Mouse (Mus musculus): ENCODE results near the gene Nrg4.

Nrg4 gene

GRCm38 (mm10) chr9:55325564-55326514, 805 bp downstream of the Nrg4 start:
- ChIA-PET POLR2A (interaction anchor here in 3 of 4 experiments (0.6 to 1.7 kb wide), 12 partner anchors 11 to 1138 kb away, joined by 3 to 6 read pairs (median 3); partner anchors contain the start of gene Ube2q2 (in 1 of the 3)), CTCF (interaction anchor here in 1 of 4 experiments (0.6 kb wide), 2 partner anchors 56 to 153 kb away, joined by 3 to 9 read pairs; no protein-coding TSS in a partner anchor)

- ChIA-PET POLR2A (interaction anchor here in 3 of 4 experiments (0.6 to 1.7 kb wide), 4 partner anchors 24 to 278 kb away, joined by 3 to 4 read pairs (median 3); partner anchors contain the start of gene Ube2q2 (in 2 of the 3)), CTCF (interaction anchor here in 3 of 4 experiments (0.5 to 1.2 kb wide), 7 partner anchors 8 to 615 kb away, joined by 3 to 4 read pairs (median 3); no protein-coding TSS in a partner anchor)
Measured at GRCm38 (mm10) chr9:55325061-55325460, 1.6 kb downstream of the Nrg4 start.

DNA sequence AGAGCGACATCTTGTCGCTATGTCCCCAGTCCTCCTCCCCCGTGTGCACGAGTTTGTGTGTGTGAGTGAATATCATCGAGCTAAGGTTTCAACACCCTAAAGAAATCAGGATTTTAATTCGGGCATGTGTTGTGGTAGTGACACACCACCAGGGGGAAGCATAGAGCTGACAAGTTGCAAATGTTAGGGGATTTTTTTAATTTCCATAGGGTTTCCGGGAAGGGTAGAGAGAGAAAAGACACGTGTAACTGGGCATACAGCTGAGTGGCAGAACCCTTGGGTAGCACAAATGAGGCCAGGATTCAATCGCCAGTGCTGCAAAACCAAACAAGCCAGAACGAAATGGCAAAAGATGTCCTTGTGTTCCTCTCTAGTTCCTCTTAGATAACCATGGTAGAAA, 2.1 kb downstream of the Nrg4 start:
- CTCF ChIA-PET, result interaction anchor here in 3 of 4 experiments (0.5 to 1.2 kb wide), 8 partner anchors 8 to 616 kb away, joined by 3 to 4 read pairs (median 3); no protein-coding TSS in a partner anchor
- POLR2A ChIA-PET, result interaction anchor here in 3 of 4 experiments (0.6 to 1.7 kb wide), 4 partner anchors 23 to 277 kb away, joined by 3 to 4 read pairs (median 3); partner anchors contain the start of gene Ube2q2 (in 2 of the 3)

GRCm38 (mm10) chr9:55324085-55324484, 2.6 kb downstream of the Nrg4 start:
- POLR2A ChIA-PET, result interaction anchor here in 3 of 4 experiments (0.7 to 1.7 kb wide), 3 partner anchors 36 to 176 kb away, joined by 3 read pairs; partner anchors contain the start of gene Ube2q2 (in 2 of the 3)
- CTCF ChIA-PET, result interaction anchor here in 3 of 4 experiments (0.8 to 1.2 kb wide), 5 partner anchors 9 to 214 kb away, joined by 3 to 4 read pairs (median 3); no protein-coding TSS in a partner anchor

DNA sequence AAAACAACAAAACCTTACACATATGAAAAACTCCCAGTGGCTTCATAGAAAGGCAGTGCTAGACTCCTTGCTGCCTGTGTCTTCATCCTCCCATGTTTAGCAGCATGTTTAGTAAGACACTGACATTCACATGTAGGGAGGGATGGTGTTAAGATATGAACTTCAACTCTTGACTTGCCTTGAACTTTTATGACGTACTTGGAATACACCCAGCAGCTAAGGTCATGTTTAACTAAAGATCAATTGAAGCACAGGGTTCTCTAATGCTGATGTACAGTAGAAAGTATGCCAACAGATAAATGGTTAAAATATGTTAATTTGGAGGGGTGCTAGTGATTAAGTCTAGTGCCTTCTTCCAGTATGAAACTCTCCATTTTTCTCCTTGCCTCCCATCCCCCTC, 4.0 kb downstream of the Nrg4 start:
- ChIA-PET POLR2A (interaction anchor here in 1 of 4 experiments (0.7 kb wide), 1 partner anchor 301 kb away, joined by 3 read pairs; no protein-coding TSS in a partner anchor), CTCF (no interaction called here)

DNA sequence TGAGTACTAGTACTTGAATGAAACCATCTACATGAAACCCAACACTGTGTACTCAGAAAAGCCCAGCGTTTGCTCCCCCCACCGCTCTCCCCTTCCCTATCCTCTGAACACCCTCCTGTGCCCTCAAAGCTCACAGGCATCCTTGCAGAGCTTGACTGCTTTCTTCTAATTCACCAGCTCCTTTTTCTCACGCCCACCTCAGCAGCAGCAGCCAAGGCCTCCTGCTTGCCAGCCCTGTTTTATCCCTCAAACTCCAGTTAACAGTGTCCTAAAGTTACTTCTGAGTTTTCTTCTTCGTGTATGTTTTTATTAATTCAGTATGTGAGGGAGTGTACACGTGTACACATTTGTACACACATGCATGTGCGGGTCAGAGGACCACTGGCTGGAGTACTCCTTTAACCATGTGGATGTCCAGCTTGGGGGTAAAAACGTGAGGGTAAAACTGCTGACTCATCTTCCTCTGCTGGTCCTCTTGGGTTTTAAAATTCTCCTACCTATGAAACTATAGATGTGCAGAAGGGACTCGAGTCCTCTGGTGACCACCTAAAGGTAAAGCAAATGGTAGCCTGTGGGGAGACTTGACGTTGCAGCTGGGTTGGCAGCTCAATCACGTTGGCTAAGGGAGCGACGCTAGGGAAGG, 12.9 kb downstream of the Nrg4 start:
- POLR2A ChIA-PET, result interaction anchor here in 2 of 4 experiments (0.8 to 1.3 kb wide), 3 partner anchors 82 to 98 kb away, joined by 3 to 4 read pairs (median 3); no protein-coding TSS in a partner anchor

GRCm38 (mm10) chr9:55311560-55311959, 15.1 kb downstream of the Nrg4 start:
- ChIA-PET POLR2A (interaction anchor here (0.5 to 1.3 kb wide), 7 partner anchors 19 to 577 kb away, joined by 3 read pairs; partner anchors contain the start of gene Wdr61 (in 1 of the 4)), CTCF (interaction anchor here (0.6 to 2.1 kb wide), 23 partner anchors 9 to 481 kb away, joined by 3 to 10 read pairs (median 6); no protein-coding TSS in a partner anchor)

More for the DNA sequence above, 12.9 kb downstream of the Nrg4 start:
- CTCF ChIA-PET, result interaction anchor here in 3 of 4 experiments (0.6 to 1.3 kb wide), 4 partner anchors 11 to 679 kb away, joined by 3 read pairs; no protein-coding TSS in a partner anchor

- ChIA-PET CTCF (no interaction called here), POLR2A (interaction anchor here in 2 of 4 experiments (1.0 to 1.5 kb wide), 2 partner anchors 17 to 100 kb away, joined by 3 read pairs; partner anchors contain the start of gene Fbxo22 (in 1 of the 2))
Measured at GRCm38 (mm10) chr9:55308455-55308854, 18.2 kb downstream of the Nrg4 start.

GRCm38 (mm10) chr9:55307557-55307956, 19.1 kb downstream of the Nrg4 start:
- ChIA-PET CTCF (no interaction called here), POLR2A (no interaction called here)

DNA sequence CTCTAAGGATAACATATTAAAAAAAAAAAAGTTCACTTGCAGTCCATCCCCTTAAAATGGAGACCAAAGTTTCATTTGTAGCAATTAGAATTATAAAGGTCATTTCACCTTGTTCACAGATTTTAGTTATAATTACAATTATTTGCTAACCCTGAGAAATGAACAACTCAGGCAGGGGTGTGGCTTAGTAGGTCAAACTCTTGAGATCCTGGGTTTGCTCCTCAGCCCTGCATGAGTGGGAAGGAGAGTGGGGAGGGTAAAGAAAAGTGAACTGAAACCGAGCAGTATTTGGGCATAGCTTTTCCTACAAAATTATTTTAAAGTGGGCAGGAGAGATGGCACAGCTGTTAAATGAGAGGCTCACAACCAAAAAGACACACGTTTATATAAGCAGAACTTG, 19.6 kb downstream of the Nrg4 start:
- CTCF ChIA-PET, result no interaction called here
- POLR2A ChIA-PET, result no interaction called here

GRCm38 (mm10) chr9:55296221-55296620, 30.4 kb downstream of the Nrg4 start:
- CTCF ChIA-PET, result interaction anchor here in 1 of 4 experiments (0.5 kb wide), 1 partner anchor 1857 kb away, joined by 3 read pairs; no protein-coding TSS in a partner anchor
- POLR2A ChIA-PET, result interaction anchor here in 1 of 4 experiments (1.0 kb wide), 1 partner anchor 67 kb away, joined by 5 read pairs; no protein-coding TSS in a partner anchor

GRCm38 (mm10) chr9:55291966-55292365, 34.7 kb downstream of the Nrg4 start:
- ChIA-PET CTCF (no interaction called here), POLR2A (interaction anchor here in 3 of 4 experiments (0.6 to 1.8 kb wide), 3 partner anchors 17 to 24 kb away, joined by 3 to 5 read pairs (median 3); no protein-coding TSS in a partner anchor)

DNA sequence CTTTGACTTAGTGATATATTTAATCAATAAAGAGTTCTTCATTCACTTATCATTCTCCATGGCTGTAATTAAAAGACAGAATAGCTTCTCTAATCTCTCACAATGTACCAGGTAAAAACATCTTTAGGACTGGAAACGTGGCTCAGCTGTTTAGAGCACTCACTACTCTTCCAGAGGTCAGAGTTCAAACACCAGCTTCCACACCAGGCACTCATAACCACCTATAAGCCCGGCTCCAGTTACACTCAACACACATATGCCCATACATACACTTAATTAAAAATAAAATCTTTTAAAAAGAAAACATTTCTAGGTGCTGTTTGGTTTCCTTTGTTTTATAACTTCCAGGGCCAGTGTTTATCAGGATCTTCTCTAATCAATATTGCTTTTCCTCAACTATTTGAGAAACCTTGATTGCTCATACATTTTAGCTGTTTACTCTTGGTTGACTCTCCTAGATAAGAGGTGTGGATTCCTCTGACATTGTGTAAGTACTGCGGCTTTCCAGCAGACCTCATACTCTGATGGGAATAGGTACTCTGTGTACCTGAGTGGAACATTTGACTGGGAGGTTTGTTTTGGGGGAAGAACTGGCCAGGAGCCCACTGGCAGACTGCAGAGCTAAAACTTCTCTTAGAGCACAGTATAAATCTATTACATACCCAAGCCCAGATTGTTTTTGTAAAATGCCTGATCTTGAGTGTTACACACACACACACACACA, 37.0 kb downstream of the Nrg4 start:
- POLR2A ChIA-PET, result interaction anchor here in 1 of 4 experiments (0.8 kb wide), 1 partner anchor 141 kb away, joined by 3 read pairs; the partner anchor contains the start of gene Ube2q2
- CTCF ChIA-PET, result interaction anchor here in 1 of 4 experiments (0.5 to 1.6 kb wide), 2 partner anchors 10 to 206 kb away, joined by 3 read pairs; no protein-coding TSS in a partner anchor

- ChIA-PET CTCF (no interaction called here), POLR2A (interaction anchor here in 1 of 4 experiments (0.8 to 1.1 kb wide), 2 partner anchors 16 to 69 kb away, joined by 3 to 4 read pairs; no protein-coding TSS in a partner anchor)
Measured at GRCm38 (mm10) chr9:55285197-55285596, 41.4 kb downstream of the Nrg4 start.

- POLR2A ChIA-PET, result interaction anchor here in 3 of 4 experiments (0.6 to 1.2 kb wide), 7 partner anchors 8 to 1488 kb away, joined by 3 to 9 read pairs (median 3); partner anchors contain the start of gene Ube2q2 (in 1 of the 3)
- CTCF ChIA-PET, result interaction anchor here in 3 of 4 experiments (0.6 to 1.1 kb wide), 3 partner anchors 69 to 236 kb away, joined by 3 to 8 read pairs (median 5); no protein-coding TSS in a partner anchor
Measured at GRCm38 (mm10) chr9:55283516-55283915, 43.1 kb downstream of the Nrg4 start.

DNA sequence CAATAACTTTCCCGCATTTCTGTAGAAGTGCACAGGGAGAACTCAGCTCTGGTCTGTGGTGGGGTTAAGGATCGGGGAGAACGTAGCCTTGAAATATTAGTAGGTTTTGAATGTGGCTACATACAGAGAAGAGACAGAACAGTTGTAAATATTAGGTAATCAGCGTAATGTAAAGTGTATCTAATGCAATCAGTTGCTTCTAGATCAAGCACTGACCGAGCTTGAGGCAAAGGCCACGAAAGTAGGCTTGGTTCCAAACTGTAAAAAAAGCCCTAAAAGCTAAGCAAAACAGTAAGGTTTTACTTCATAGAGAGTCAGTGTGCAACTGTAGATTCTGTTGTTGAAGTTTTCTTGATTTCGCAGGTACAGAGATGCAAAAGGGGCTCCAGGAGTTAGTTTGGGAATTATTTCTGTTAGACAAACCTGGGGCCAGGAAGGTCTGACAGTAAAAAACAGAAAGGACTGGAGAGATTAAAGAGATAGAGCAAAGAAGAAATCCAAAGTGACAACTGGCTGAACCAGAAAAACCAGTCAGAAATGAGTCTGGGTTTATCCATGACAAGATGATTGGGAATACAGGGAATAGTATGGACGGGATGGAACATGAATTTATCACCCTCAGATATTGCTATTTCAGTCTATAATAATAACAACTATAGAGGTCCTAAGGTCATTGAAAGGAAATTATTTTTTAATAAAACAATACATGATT, 47.4 kb downstream of the Nrg4 start:
- ChIA-PET POLR2A (interaction anchor here in 1 of 4 experiments (0.7 kb wide), 2 partner anchors 10 to 19 kb away, joined by 3 read pairs; no protein-coding TSS in a partner anchor), CTCF (interaction anchor here in 1 of 4 experiments (0.9 kb wide), 1 partner anchor 76 kb away, joined by 3 read pairs; no protein-coding TSS in a partner anchor)

All from embryonic stem cell, embryonic (primary cell).